Mouse (Mus musculus): ENCODE measurements around the gene Chpf2. TPM values are rescaled to one million over a fixed set of nuclear protein-coding genes. Genes with fewer than 3 reads are reported as not detected.

Gene Chpf2
- polyA plus RNA-seq, 1 experiment = 48.9 TPM

GRCm38 (mm10) chr5:24638131-24638530, 51.6 kb downstream of the Chpf2 start:
- no peak for DNase-seq
- Histone ChIP-seq H3K27ac (ENCODE audit: insufficient read depth, low read length) (no peak overlapping the region), H3K27me3 (ENCODE audit: control insufficient read depth, insufficient read depth, low read length) (no peaks in the 10 kb centered on the region), H3K4me3 (replicated peaks; ENCODE audit: insufficient read depth, low read depth, low read length) (no peak overlapping the region), H3K4me1 (ENCODE audit: control insufficient read depth, insufficient read depth, low read length) (no peaks in the 10 kb centered on the region)
- 69% methylated on average over 6 of the region's 6 CpGs for WGBS
- TF ChIP-seq POLR2A (IDR thresholded peaks at IDR 0.05; ENCODE audit: borderline replicate concordance, insufficient read depth, low read length) (no peak), CTCF (IDR thresholded peaks at IDR 0.05; ENCODE audit: borderline replicate concordance, insufficient read depth, low read depth, low read length) (no peak)

GRCm38 (mm10) chr5:24639081-24639480, 52.5 kb downstream of the Chpf2 start:
- Histone ChIP-seq H3K27ac (ENCODE audit: insufficient read depth, low read length) (no peak overlapping the region), H3K4me3 (replicated peaks; ENCODE audit: insufficient read depth, low read depth, low read length) (no peak overlapping the region), H3K4me1 (ENCODE audit: control insufficient read depth, insufficient read depth, low read length) (no peaks in the 10 kb centered on the region), H3K27me3 (ENCODE audit: control insufficient read depth, insufficient read depth, low read length) (no peaks in the 10 kb centered on the region)
- TF ChIP-seq CTCF (IDR thresholded peaks at IDR 0.05; ENCODE audit: borderline replicate concordance, insufficient read depth, low read depth, low read length) (no peak), POLR2A (IDR thresholded peaks at IDR 0.05; ENCODE audit: borderline replicate concordance, insufficient read depth, low read length) (no peak)
- DNase-seq = no peak
- WGBS = 67% methylated on average over 6 of the region's 6 CpGs

Other genes with a start within 250 kb of the Chpf2 start
- 83.3 and 85.2 TPM in 2 replicates for gene Kcnh2, start 235.1 kb upstream of the Chpf2 start, polyA plus RNA-seq (2012; rRNA removed)
- gene Nos3, start 221.9 kb upstream of the Chpf2 start, polyA plus RNA-seq (2012; rRNA removed) = 7.5 and 8.6 TPM in 2 replicates
- gene Atg9b, start 194.6 kb upstream of the Chpf2 start, polyA plus RNA-seq (2012; rRNA removed) = 4.1 and 4.4 TPM in 2 replicates
- 51.8 and 53.5 TPM in 2 replicates for gene Abcb8, start 193.1 kb upstream of the Chpf2 start, polyA plus RNA-seq (2012; rRNA removed)
- 0.74 and 0.87 TPM in 2 replicates for gene Asic3, start 173.3 kb upstream of the Chpf2 start, polyA plus RNA-seq (2012; rRNA removed)
- gene Cdk5, start 163.2 kb upstream of the Chpf2 start, polyA plus RNA-seq (2012; rRNA removed) = 221 and 222 TPM in 2 replicates
- gene Slc4a2, start 162.9 kb upstream of the Chpf2 start, polyA plus RNA-seq (2012; rRNA removed) = 81.3 and 88.0 TPM in 2 replicates
- gene Fastk, start 141.5 kb upstream of the Chpf2 start, polyA plus RNA-seq (2012; rRNA removed) = 246 and 265 TPM in 2 replicates
- 60.6 and 61.1 TPM in 2 replicates for gene Tmub1, start 138.9 kb upstream of the Chpf2 start, polyA plus RNA-seq (2012; rRNA removed)
- gene Agap3, start 134.6 kb upstream of the Chpf2 start, polyA plus RNA-seq (2012; rRNA removed) = 402 and 421 TPM in 2 replicates
- gene Gbx1, start 59.5 kb upstream of the Chpf2 start, polyA plus RNA-seq (2012; rRNA removed) = 0.38 and 0.44 TPM in 2 replicates
- gene Asb10, start 45.8 kb upstream of the Chpf2 start, polyA plus RNA-seq (2012; rRNA removed) = 0.18 and 0.21 TPM in 2 replicates
- not detected in 2 replicates for gene 4931409K22Rik, start 29.9 kb upstream of the Chpf2 start, polyA plus RNA-seq (2012; rRNA removed)
- 101 TPM in 2 replicates for gene Abcf2, start 9.3 kb upstream of the Chpf2 start, polyA plus RNA-seq (2012; rRNA removed)
- gene Smarcd3, start 37.7 kb downstream of the Chpf2 start, polyA plus RNA-seq (2012; rRNA removed) = 89.9 and 102 TPM in 2 replicates
- 79.0 and 80.4 TPM in 2 replicates for gene Nub1, start 98.8 kb downstream of the Chpf2 start, polyA plus RNA-seq (2012; rRNA removed)
- 1.5 and 3.6 TPM in 2 replicates for gene Wdr86, start 144.0 kb downstream of the Chpf2 start, polyA plus RNA-seq (2012; rRNA removed)
- 0.34 and 0.76 TPM in 2 replicates for gene Crygn, start 171.3 kb downstream of the Chpf2 start, polyA plus RNA-seq (2012; rRNA removed)

All from cerebellum, adult 2 months (tissue).